Mouse (Mus musculus) gastrocnemius, adult 2 months (tissue): ENCODE measurements around the gene Ncoa1. TPM values are rescaled to one million over a fixed set of nuclear protein-coding genes. Genes with fewer than 3 reads are reported as not detected.

Source experiments
- DNase-seq: peaks from one replicate; pipeline ENCODE4 v3.0.0; 2022
- H3K27ac ChIP-seq: fragments of 200-600 bp; 2 replicates; pipeline ENCODE4 v1.8.1; 2022; ENCODE audit warnings: mild to moderate bottlenecking
- H3K4me3 ChIP-seq: fragments of 200-600 bp; 2 replicates; pipeline ENCODE4 v1.8.1; 2022; ENCODE audit warnings: mild to moderate bottlenecking, moderate library complexity
- CTCF ChIP-seq: fragments of 200-600 bp; IDR thresholded peaks from 2 replicates; pipeline ENCODE4 v1.8.1; 2022; ENCODE audit warnings: antibody characterized with exemption, mild to moderate bottlenecking, moderate library complexity
- intact Hi-C: fragments of 180-260 bp; cut with DNase I; formaldehyde crosslinking; loops from one replicate; pipeline ENCODE4 v1.15.1; 2025
- total RNA-seq, 2 experiments: library from RNA; stranded (reverse); gene quantifications; 2 replicates each; pipeline ENCODE4 v1.2.3; 2021

Gene Ncoa1
- total RNA-seq, 2 experiments from 2014 or later = 26.1 to 26.6 TPM

DNA sequence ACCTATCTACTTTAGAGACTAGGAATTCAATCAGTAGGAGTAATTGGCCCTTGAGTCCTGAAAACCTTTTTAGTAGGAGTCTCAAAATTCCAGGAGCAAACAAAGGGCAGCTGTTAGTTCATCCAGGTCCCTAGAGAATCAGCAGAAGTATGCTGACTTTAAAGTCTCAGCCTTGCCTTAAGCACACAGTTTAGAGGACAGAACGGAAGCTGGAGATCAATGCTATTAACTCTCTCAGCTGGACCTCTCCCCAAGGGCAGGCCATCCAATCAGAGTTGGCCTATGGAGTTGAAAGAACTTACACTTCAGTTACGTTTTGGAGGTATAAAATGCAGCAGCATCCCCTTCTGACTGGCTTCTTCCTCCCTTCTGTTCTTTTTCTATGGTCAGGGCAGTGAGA, 154.8 kb downstream of the Ncoa1 start:
- intact Hi-C loops = no loop called here

DNA sequence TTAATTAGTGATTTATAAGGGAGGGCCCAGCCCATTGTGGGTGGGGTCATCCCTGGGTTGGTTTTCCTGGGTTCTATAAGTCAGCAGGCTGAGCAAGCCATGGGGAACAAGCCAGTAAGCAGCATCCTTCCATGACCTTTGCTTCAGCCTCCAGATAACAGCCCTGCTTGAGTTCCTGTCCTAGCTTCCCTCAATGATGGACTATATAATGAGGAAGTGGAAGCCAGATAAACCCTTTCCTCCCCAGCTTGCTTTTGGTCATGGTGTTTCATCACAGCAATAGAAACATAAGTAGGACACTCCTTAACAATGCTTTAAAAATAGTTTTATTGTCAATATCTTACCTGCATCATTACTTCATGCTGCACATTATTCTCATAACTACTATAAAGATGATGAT, 163.2 kb downstream of the Ncoa1 start:
- Histone ChIP-seq H3K4me3 (no peak overlapping the region), H3K27ac (no peak overlapping the region)
- no peak for DNase-seq
- TF ChIP-seq CTCF = no peak
- intact Hi-C loops = no loop called here

More for the DNA sequence above, 154.8 kb downstream of the Ncoa1 start:
- no peak for TF ChIP-seq CTCF
- Histone ChIP-seq H3K4me3 (no peak overlapping the region), H3K27ac (no peak overlapping the region)
- DNase-seq = no peak

DNA sequence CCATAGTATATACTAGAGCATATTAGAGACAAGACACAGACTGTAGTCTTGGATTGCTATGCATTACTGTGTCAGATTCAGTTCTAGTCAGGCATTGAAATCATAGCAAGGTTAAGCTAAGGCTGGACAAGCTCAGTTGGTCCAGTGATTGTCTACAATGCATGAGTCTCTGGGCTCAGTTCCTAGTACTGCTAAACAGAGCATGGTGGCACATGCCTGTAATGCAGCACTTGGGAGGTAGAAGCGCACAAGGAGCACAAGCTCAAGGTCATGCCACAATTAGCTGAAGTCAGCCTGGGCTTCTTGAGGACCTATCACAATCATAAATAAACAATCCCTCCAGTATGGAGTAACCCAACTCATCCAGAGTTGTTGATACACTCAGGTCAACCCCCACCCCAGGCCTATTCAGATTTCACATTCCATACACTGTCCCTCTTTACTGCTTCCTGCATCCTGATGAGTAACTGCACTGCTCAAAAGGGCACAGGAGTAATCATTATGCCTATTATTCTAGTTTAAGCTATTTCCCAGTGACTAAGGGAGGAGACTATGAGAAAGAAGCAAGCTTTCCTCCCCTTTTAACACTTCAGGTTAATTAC, 170.2 kb downstream of the Ncoa1 start:
- no peak for DNase-seq
- Histone ChIP-seq H3K27ac (no peak overlapping the region), H3K4me3 (no peak overlapping the region)
- TF ChIP-seq CTCF = no peak
- intact Hi-C loops = no loop called here

DNA sequence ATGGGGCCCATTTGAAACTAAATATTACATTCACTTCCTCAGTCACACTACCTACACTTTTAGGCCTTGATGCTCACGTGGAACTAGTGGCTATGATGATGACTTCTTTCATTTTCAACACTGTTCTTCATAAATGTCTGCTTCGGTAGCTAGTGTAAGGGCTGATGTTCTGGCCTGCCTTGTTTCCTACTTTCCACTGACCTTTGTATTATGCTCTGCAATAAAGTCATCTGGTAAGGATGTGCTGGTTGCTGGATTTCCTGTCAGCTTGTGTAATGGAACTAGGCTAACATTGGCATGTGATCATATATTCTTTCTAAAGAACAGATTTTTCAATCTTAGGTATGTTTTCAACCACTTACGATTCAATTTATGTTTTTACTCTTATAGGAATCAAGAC, 177.7 kb downstream of the Ncoa1 start:
- no peak for DNase-seq
- no peak for TF ChIP-seq CTCF
- Histone ChIP-seq H3K4me3 (no peak overlapping the region), H3K27ac (no peak overlapping the region)
- intact Hi-C loops = no loop called here

DNA sequence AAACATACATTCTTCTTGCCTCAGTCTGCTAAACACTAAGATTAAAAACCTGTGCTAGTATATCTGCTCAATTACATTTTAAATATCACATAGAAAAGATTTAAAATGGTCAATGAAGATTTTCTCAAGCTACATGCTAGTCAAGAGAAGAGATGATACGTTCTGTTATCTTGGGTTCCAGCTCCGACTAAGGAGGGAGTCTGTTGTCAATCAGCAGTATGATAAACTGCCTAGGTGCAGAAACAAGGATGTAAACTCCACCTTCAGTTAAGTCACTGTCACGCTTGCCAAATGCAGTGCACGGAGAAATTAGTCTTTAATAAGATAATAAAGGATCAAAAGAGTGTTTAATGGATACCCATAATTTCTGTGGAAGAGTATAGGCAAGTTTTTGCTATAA, 178.4 kb downstream of the Ncoa1 start:
- intact Hi-C loops = no loop called here
- no peak for TF ChIP-seq CTCF
- DNase-seq = no peak
- no peak overlapping the region for H3K27ac ChIP-seq
- no peak overlapping the region for H3K4me3 ChIP-seq

DNA sequence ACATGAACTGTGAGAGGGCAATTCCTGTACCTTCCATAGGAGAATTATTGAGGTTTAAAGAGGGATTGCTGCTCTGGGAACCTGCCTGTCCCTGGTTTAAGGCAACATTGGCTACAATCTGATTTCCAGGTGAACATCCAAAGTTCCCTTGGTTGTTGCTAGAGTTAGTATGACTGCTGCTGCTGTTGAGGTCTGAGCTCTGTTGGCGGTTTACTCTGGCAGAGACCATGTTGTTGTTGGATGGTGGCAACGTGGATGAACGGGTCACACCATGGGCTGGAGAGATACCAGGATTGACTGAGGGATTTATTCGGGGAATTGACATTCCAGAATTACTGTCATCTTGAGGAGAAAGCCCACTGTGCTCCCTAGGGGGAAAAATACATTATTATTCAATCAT, 181.1 kb downstream of the Ncoa1 start:
- DNase-seq = no peak
- Histone ChIP-seq H3K27ac (no peak overlapping the region), H3K4me3 (no peak overlapping the region)
- intact Hi-C loops = no loop called here
- TF ChIP-seq CTCF = no peak

DNA sequence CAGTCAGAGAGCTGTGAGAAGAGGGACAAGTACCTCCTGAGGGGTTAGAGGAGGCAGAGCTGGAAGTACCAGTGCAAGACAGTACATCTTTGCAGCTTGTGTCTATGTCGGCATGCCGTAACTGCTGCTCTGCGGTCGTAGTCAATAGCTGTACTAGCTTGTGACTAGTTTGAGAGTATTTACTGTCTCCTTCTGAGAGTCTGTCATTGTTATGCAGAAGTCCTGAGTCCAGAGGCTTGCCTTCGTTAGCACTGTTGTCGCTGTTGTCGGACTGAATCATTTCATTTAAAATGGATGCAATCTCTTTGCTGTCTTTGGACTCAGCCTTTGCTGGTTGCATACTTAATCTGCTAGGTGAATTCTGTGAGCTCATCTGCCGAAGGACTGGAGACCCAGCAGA, 181.7 kb downstream of the Ncoa1 start:
- Histone ChIP-seq H3K4me3 (no peak overlapping the region), H3K27ac (no peak overlapping the region)
- intact Hi-C loops = no loop called here
- DNase-seq = no peak
- TF ChIP-seq CTCF = no peak

DNA sequence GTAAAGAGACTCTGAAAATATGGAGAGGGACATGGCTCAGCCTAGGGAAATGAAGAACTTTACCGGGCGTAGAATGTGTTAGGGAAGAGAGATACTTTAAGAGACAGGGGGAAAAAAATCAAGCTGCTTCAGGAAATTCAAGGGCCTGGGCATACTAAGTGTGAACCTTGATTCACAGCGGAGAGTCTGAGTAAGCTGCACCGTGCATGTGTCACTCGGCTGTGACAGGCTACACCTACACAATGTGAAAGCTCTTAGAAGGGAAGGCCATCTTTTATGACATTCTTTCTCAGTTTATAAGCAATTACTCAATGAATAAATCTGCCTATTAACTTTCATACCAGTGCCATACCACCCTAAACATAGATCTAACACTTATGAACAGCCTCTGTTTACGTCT, 183.2 kb downstream of the Ncoa1 start:
- no peak for TF ChIP-seq CTCF
- H3K27ac ChIP-seq = no peak overlapping the region
- DNase-seq = no peak
- H3K4me3 ChIP-seq = no peak overlapping the region
- intact Hi-C loops = no loop called here

DNA sequence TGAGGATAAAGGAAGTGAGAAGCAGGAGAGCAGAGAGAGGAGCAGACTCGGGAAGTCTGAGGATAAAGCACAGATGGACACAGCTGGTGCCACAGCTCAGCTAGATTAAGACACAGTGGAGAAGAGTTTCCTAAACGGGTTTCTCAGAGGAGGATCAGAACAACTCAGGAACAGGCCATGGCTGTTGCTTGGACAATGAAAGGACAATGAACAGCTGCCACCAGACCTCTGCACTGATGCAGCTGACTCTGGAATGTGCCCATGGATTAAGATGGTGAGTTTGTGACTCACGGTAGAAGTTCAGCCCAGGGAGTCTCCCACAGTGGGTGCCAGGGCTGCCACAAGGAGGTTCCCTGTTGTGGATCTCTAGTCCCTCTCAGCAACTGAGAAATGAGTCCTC, 191.8 kb downstream of the Ncoa1 start:
- no peak overlapping the region for H3K4me3 ChIP-seq
- DNase-seq = no peak
- intact Hi-C loops = loop anchor here (10.0 kb wide), 1 partner anchor 260 kb away; no protein-coding TSS in a partner anchor
- no peak overlapping the region for H3K27ac ChIP-seq
- no peak for TF ChIP-seq CTCF

DNA sequence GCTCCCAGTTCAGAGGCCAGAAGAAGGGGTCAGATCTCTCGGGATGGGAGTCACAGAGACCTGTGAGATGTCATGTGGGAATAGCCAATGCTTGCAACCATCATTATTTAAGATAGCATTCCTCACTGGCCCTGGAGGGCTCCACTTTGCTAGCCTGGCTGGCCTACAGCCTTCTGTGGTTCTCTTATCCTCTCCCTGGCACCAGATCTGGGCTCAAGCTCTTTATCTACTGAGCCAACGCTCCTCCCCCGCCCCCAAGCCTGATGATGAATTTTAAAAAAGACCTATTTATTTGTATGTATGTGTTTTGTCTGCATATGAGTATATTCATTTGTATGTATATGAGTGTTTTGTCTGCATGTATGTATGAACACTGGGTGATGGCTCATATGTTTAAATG, 197.1 kb downstream of the Ncoa1 start:
- H3K27ac ChIP-seq = no peak overlapping the region
- H3K4me3 ChIP-seq = no peak overlapping the region
- no peak for DNase-seq
- intact Hi-C loops = loop anchor here (10.0 kb wide), 1 partner anchor 265 kb away; no protein-coding TSS in a partner anchor
- no peak for TF ChIP-seq CTCF

DNA sequence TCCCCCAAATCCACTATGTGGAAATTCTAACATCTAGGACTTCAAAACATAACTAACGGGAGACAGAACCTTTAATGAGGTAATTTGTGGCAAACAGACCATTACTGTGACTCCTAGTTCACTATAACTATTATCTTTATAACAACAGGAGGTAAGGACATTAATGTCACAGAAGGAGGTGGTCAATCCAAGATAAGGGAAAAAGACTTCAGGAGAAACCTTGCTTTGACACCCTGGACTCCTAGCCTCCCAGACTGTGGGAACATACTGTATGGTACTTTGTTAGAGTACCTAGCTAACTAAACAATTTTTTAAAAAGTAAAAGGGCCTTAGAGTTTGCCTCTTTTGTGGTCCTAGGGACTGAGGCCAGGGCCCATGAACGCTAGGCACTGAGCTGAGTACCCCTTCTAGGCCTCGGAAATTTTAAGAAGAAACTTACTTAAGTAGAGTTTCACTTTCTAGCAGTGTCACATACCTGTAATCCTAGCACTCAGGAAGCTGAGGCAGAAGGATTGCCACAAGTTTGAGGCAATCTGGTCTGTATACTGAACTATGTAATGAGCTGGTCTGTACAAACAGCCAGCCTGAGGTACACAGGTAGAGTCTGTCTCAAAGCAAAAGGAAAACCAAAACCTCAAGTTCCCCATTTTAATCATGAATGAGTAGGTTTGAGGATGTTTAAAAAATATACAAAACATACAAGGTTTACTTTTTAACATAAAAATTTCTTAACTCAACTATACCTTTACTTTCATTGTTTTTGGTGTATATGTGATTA, 197.8 kb downstream of the Ncoa1 start:
- intact Hi-C loops = no loop called here
- H3K4me3 ChIP-seq = no peak overlapping the region
- TF ChIP-seq CTCF = no peak
- no peak overlapping the region for H3K27ac ChIP-seq
- DNase-seq = no peak

DNA sequence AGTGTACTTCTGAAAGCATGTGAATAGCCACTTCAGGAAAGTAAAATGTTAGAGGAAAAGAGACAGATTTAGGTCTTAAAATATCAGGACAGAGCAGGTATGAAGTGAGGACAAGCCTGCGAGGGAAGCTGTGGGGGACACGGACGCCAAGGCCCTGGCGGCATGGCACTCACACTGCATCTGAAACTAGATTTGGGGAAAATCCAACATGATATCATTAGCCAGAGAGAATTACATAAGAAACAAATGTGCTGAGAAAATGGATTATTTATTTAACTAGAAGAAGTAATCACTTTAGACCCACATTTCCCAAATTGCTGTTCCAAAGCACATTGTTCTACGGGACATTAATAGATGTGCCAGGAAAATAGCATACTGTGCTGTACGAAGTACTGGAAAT, 205.9 kb downstream of the Ncoa1 start:
- H3K27ac ChIP-seq = no peak overlapping the region
- no peak overlapping the region for H3K4me3 ChIP-seq
- TF ChIP-seq CTCF = no peak
- intact Hi-C loops = no loop called here
- no peak for DNase-seq

DNA sequence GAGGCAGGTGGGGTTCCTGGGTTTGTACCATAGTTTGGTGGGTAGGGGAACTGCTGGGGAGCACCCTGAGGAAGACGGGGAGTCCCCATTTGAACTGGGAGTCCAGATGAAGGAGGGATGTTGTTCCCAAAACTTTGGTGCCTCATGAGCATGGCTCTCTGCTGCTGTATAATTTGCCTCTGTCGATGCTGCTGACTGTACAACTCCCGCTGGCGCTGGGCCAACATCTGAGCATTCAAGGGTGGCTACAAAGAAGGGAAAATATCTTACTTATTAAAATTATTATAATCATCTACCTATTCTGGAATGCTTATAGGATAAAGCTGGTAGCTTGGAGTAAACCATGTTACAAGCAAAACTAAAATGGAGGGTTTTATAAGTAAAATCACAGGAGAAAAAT, 209.2 kb downstream of the Ncoa1 start:
- H3K4me3 ChIP-seq = no peak overlapping the region
- intact Hi-C loops = no loop called here
- DNase-seq = no peak
- H3K27ac ChIP-seq = no peak overlapping the region
- TF ChIP-seq CTCF = no peak
